Mouse (Mus musculus): ENCODE measurements around the gene A2ml1. TPM values are rescaled to one million over a fixed set of nuclear protein-coding genes. Genes with fewer than 3 reads are reported as not detected.

The A2ml1 gene
- total and polyA plus RNA-seq, 2 experiments from 2014 or later, result 1.6 to 13.8 TPM

DNA sequence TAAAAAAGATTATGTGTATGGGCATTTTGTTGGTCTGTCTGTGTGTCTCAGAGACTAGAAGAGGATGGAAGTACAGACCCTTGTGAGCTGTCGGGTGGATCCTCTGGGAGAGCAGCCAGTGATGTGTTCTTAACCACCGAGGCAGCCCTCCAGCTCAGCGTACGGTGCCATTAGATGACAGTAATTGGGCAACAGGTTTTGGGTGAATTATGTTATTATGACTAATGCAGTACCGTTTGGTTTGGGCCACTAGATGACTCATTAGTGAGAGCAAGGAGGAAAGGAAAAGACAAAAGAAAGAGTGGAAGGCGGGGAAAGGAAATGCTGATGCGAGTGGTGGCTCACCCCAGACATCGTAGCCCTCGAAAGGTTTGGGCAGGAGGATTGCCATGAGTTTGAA, 13.2 kb upstream of the A2ml1 start:
- no peak for ATAC-seq
- Histone ChIP-seq H3K36me3 (ENCODE audit: insufficient read depth, low read length) (no peaks in the 10 kb centered on the region), H3K4me1 (ENCODE audit: insufficient read depth, low read length) (no peaks in the 10 kb centered on the region; the same call in 1 of the 2 replicates), H3K27me3 (ENCODE audit: insufficient read depth, low read length) (no peaks in the 10 kb centered on the region), H3K4me2 (ENCODE audit: low read depth, low read length) (no peak overlapping the region), H3K9ac (replicated peaks; ENCODE audit: low read length) (no peak overlapping the region), H3K4me3 (ENCODE audit: low read length) (no peak overlapping the region), H3K27ac (no peak overlapping the region), H3K9me3 (ENCODE audit: low read length) (no peaks in the 10 kb centered on the region)
- 91% methylated on average over 9 of the region's 9 CpGs for WGBS
- TF ChIP-seq CTCF (IDR thresholded peaks at IDR 0.05; ENCODE audit: low read depth), result no peak
- DNase-seq (ENCODE audit: low spot score), result no peak

GRCm38 (mm10) chr6:128589426-128589825, 8.0 kb upstream of the A2ml1 start:
- Histone ChIP-seq H3K9ac (replicated peaks; ENCODE audit: low read length) (no peak overlapping the region), H3K4me3 (ENCODE audit: low read length) (no peak overlapping the region), H3K36me3 (ENCODE audit: insufficient read depth, low read length) (no peaks in the 10 kb centered on the region), H3K9me3 (ENCODE audit: low read length) (no peaks in the 10 kb centered on the region), H3K27ac (no peak overlapping the region), H3K27me3 (ENCODE audit: insufficient read depth, low read length) (no peaks in the 10 kb centered on the region), H3K4me2 (ENCODE audit: low read depth, low read length) (no peak overlapping the region), H3K4me1 (ENCODE audit: insufficient read depth, low read length) (0 out of 2 replicates have a peak, but pooled peaks cover 3% of the 10 kb centered on the region)
- ATAC-seq (no peak), DNase-seq (ENCODE audit: low spot score) (no peak)
- no peak for TF ChIP-seq CTCF (IDR thresholded peaks at IDR 0.05; ENCODE audit: low read depth)
- 34% methylated on average over 4 of the region's 4 CpGs for WGBS

- no peak overlapping the region for H3K9ac ChIP-seq (replicated peaks; ENCODE audit: low read length)
- ATAC-seq (no peak), DNase-seq (ENCODE audit: low spot score) (no peak)
- H3K4me2 ChIP-seq (ENCODE audit: low read depth, low read length), result no peak overlapping the region
- H3K4me1 ChIP-seq (ENCODE audit: insufficient read depth, low read length), result 0 out of 2 replicates have a peak, but pooled peaks cover 3% of the 10 kb centered on the region
- H3K27ac ChIP-seq, result no peak overlapping the region
- H3K9me3 ChIP-seq (ENCODE audit: low read length), result no peaks in the 10 kb centered on the region
- H3K27me3 ChIP-seq (ENCODE audit: insufficient read depth, low read length), result no peaks in the 10 kb centered on the region
- WGBS, result 91% methylated on average over 6 of the region's 6 CpGs
- no peaks in the 10 kb centered on the region for H3K36me3 ChIP-seq (ENCODE audit: insufficient read depth, low read length)
- no peak for TF ChIP-seq CTCF (IDR thresholded peaks at IDR 0.05; ENCODE audit: low read depth)
- no peak overlapping the region for H3K4me3 ChIP-seq (ENCODE audit: low read length)
Observed at GRCm38 (mm10) chr6:128587619-128588018, 6.2 kb upstream of the A2ml1 start.

GRCm38 (mm10) chr6:128585642-128586245, 4.3 kb upstream of the A2ml1 start:
- Histone ChIP-seq H3K4me2 (ENCODE audit: low read depth, low read length) (no peak overlapping the region), H3K4me3 (ENCODE audit: low read length) (no peak overlapping the region), H3K9ac (replicated peaks; ENCODE audit: low read length) (no peak overlapping the region), H3K27ac (no peak overlapping the region), H3K4me1 (ENCODE audit: insufficient read depth, low read length) (0 out of 2 replicates have a peak, but pooled peaks cover 3% of the 10 kb centered on the region), H3K36me3 (ENCODE audit: insufficient read depth, low read length) (no peaks in the 10 kb centered on the region), H3K27me3 (ENCODE audit: insufficient read depth, low read length) (no peaks in the 10 kb centered on the region), H3K9me3 (ENCODE audit: low read length) (no peaks in the 10 kb centered on the region)
- WGBS, result 59% methylated on average over 11 of the region's 11 CpGs
- DNase-seq (ENCODE audit: low spot score) (peak; percentile 25), ATAC-seq (peak; percentile 74)
- TF ChIP-seq CTCF (IDR thresholded peaks at IDR 0.05; ENCODE audit: low read depth), result no peak

- WGBS, result 23% methylated on average over 10 of the region's 10 CpGs
- peak; percentile 67 for TF ChIP-seq CTCF (IDR thresholded peaks at IDR 0.05; ENCODE audit: low read depth)
- H3K36me3 ChIP-seq (ENCODE audit: insufficient read depth, low read length), result no peaks in the 10 kb centered on the region
- H3K9ac ChIP-seq (replicated peaks; ENCODE audit: low read length), result no peak overlapping the region
- H3K4me2 ChIP-seq (ENCODE audit: low read depth, low read length), result no peak overlapping the region
- no peaks in the 10 kb centered on the region for H3K27me3 ChIP-seq (ENCODE audit: insufficient read depth, low read length)
- 0 out of 2 replicates have a peak, but pooled peaks cover under 1% of the 10 kb centered on the region for H3K4me1 ChIP-seq (ENCODE audit: insufficient read depth, low read length)
- no peak overlapping the region for H3K4me3 ChIP-seq (ENCODE audit: low read length)
- ATAC-seq (0 out of 2 replicates have a peak, but pooled peaks have one; percentile 53), DNase-seq (ENCODE audit: low spot score) (peak; percentile 54)
- no peak overlapping the region for H3K27ac ChIP-seq
- H3K9me3 ChIP-seq (ENCODE audit: low read length), result no peaks in the 10 kb centered on the region
Observed at GRCm38 (mm10) chr6:128584070-128584660, 2.8 kb upstream of the A2ml1 start.

DNA sequence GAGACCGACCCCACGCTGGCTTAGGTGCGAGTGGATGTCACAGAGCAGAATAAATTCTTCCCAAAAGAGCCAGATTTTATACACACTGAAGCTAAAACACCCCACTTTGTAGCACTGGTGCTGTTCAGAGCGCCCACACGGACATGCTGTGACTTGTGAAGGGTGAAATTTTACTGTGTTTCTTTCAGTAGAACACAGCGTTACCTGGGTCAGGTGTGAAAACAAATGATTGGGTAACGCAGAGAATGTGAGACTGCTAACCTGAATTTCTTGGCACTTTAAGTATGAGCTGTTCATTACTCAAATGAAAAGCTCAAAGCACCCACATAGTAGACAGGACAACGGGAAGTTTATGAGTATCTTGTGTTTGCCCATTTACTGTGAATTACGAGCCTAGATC, 4.1 kb downstream of the A2ml1 start:
- Histone ChIP-seq H3K4me2 (ENCODE audit: low read depth, low read length) (no peak overlapping the region), H3K36me3 (ENCODE audit: insufficient read depth, low read length) (no peaks in the 10 kb centered on the region), H3K4me3 (ENCODE audit: low read length) (no peak overlapping the region), H3K9me3 (ENCODE audit: low read length) (no peaks in the 10 kb centered on the region), H3K4me1 (ENCODE audit: insufficient read depth, low read length) (no peaks in the 10 kb centered on the region), H3K27ac (no peak overlapping the region), H3K27me3 (ENCODE audit: insufficient read depth, low read length) (no peaks in the 10 kb centered on the region), H3K9ac (replicated peaks; ENCODE audit: low read length) (no peak overlapping the region)
- 88% methylated on average over 9 of the region's 9 CpGs for WGBS
- ATAC-seq (no peak), DNase-seq (ENCODE audit: low spot score) (no peak)
- TF ChIP-seq CTCF (IDR thresholded peaks at IDR 0.05; ENCODE audit: low read depth), result no peak

- no peak overlapping the region for H3K9ac ChIP-seq (replicated peaks; ENCODE audit: low read length)
- WGBS, result 95% methylated on average over 11 of the region's 11 CpGs
- no peaks in the 10 kb centered on the region for H3K9me3 ChIP-seq (ENCODE audit: low read length)
- H3K27me3 ChIP-seq (ENCODE audit: insufficient read depth, low read length), result no peaks in the 10 kb centered on the region
- no peak overlapping the region for H3K4me2 ChIP-seq (ENCODE audit: low read depth, low read length)
- DNase-seq (ENCODE audit: low spot score) (no peak), ATAC-seq (no peak)
- no peaks in the 10 kb centered on the region for H3K36me3 ChIP-seq (ENCODE audit: insufficient read depth, low read length)
- H3K4me3 ChIP-seq (ENCODE audit: low read length), result no peak overlapping the region
- no peaks in the 10 kb centered on the region for H3K4me1 ChIP-seq (ENCODE audit: insufficient read depth, low read length)
- no peak overlapping the region for H3K27ac ChIP-seq
- no peak for TF ChIP-seq CTCF (IDR thresholded peaks at IDR 0.05; ENCODE audit: low read depth)
Observed at GRCm38 (mm10) chr6:128566589-128566988, 14.8 kb downstream of the A2ml1 start.

Data from hindbrain, postnatal 0 days (tissue).